Mouse (Mus musculus) forebrain, embryonic 12.5 days (tissue): ENCODE measurements around the gene Tead3. TPM values are rescaled to one million over a fixed set of nuclear protein-coding genes. Genes with fewer than 3 reads are reported as not detected.
A peak's percentile ranks its signal among the peaks of the same experiment; 100 is the strongest.

Experiments used
- ATAC-seq: fragments of 200-750 bp; cut with Nextera tagmentation; 2 replicates; pipeline ENCODE4 v1.8.0; 2017; ENCODE audit warnings: moderate TSS enrichment; ENCODE audit not compliant: low FRiP score
- H3K27ac ChIP-seq: fragments of 300-500 bp; sonication (generic); 2 replicates; pipeline ENCODE4 v1.5.1; 2016; ENCODE audit warnings: mild to moderate bottlenecking
- H3K27me3 ChIP-seq: fragments of 300-500 bp; sonication (generic); 2 replicates; pipeline ENCODE4 v1.6.1; 2016; ENCODE audit warnings: mild to moderate bottlenecking
- H3K36me3 ChIP-seq: fragments of 300-500 bp; sonication (generic); replicated peaks from 2 replicates; pipeline ENCODE4 v1.6.1; 2016; ENCODE audit warnings: mild to moderate bottlenecking
- H3K4me1 ChIP-seq: fragments of 300-500 bp; sonication (generic); 2 replicates; pipeline ENCODE4 v1.6.1; 2016
- H3K4me2 ChIP-seq: fragments of 300-500 bp; sonication (generic); 2 replicates; pipeline ENCODE4 v1.6.1; 2016; ENCODE audit warnings: mild to moderate bottlenecking, moderate library complexity
- H3K4me3 ChIP-seq: fragments of 300-500 bp; sonication (generic); replicated peaks from 2 replicates; pipeline ENCODE4 v1.5.1; 2016; ENCODE audit warnings: mild to moderate bottlenecking
- H3K9ac ChIP-seq: fragments of 300-500 bp; sonication (generic); 2 replicates; pipeline ENCODE4 v1.6.1; 2016; ENCODE audit warnings: mild to moderate bottlenecking
- H3K9me3 ChIP-seq: fragments of 300-500 bp; sonication (generic); 2 replicates; pipeline ENCODE4 v1.6.1; 2016
- WGBS: fragments of 180-500 bp; shearing (Covaris S2); methylation state at CpG from one replicate; pipeline ENCODE4 v1.1.7; 2016; 5-methylcytosine and 5-hydroxymethylcytosine counted together
- polyA plus RNA-seq: library from polyadenylated mRNA; unstranded; fragments of >200 nt; fragmentation: Nextera tagmentation; extraction: Ambion mirVana; gene quantifications from 2 replicates; pipeline ENCODE4 v1.2.1, GENCODE M21; 2016

Tead3 gene
- polyA plus RNA-seq, 1 experiment from 2014 or later: 5.1 TPM

DNA sequence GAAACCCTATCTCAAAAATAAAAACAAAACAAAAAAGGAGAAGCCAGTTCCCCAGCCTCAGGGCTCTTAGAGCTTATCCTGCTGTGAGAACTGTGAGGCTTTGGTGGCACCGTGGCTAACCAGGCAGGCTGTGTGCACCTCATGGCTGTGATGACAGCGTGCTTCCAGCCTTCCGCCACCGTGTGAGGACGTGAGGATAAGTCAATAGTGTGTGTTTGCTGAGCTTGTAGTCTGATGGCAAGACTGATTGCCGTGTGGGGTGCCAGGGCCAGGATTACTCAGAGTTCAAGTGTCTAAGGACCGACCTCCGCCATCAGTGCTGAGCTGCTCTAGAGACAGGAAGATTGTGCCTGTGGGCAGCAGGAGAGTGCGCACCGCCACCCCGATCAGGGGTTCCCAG is 59.9 kb downstream of the Tead3 start:
- 85% methylated on average over 11 of the region's 11 CpGs for WGBS
- no peaks in the 10 kb centered on the region for H3K27me3 ChIP-seq
- H3K36me3 ChIP-seq: no peaks in the 10 kb centered on the region
- no peak overlapping the region for H3K4me2 ChIP-seq
- no peak for ATAC-seq
- peaks cover 18% of the 10 kb centered on the region; the same call in 1 of the 2 replicates for H3K4me1 ChIP-seq
- H3K4me3 ChIP-seq: no peak overlapping the region
- H3K27ac ChIP-seq: no peak overlapping the region
- H3K9ac ChIP-seq: no peak overlapping the region
- H3K9me3 ChIP-seq: no peaks in the 10 kb centered on the region

DNA sequence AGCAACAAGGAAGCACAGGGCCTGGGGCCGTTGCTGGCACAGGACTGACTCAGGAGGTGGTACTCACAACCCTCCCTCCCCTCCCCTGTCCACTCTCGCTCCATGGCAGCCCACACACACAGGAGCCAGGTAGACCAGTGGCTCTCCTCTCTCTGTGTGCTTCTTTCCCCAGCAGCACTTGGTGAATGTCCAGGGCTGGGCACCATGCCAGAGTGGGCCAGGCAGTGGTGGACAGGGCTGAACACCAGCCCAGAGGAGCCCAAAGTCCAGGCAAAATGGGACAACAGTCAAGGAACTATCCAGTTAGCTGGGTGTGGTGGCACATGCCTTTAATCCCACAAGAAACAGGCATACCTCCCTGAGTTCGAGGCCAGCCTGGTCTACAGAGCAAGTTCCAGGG is 60.4 kb downstream of the Tead3 start:
- no peaks in the 10 kb centered on the region for H3K36me3 ChIP-seq
- no peaks in the 10 kb centered on the region for H3K9me3 ChIP-seq
- no peak overlapping the region for H3K9ac ChIP-seq
- no peak overlapping the region for H3K4me3 ChIP-seq
- no peak for ATAC-seq
- H3K27ac ChIP-seq: no peak overlapping the region
- H3K4me2 ChIP-seq: no peak overlapping the region
- no peaks in the 10 kb centered on the region for H3K27me3 ChIP-seq
- WGBS: 70% methylated on average over 3 of the region's 3 CpGs
- H3K4me1 ChIP-seq: peaks cover 15% of the 10 kb centered on the region; the same call in 1 of the 2 replicates

DNA sequence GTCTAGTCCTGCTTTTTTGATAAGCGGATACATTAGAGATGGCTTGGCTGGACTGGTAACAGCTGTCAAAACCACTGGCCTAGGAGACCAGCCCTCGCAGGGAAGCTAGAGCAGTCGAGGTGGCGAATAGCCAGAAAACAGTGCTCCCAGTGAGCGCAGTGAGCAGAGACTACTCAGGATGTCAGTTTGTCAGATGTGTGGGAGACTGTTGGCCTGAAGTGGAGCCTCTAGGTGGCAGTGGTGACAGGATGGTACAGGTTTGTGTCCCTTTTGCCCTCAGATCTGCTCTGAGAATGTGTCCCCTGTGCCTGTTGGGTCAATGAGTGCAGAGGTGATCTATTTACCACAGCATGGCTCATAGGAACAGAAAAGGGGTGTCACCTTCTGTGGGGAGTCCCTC is 62.6 kb downstream of the Tead3 start:
- Histone ChIP-seq H3K36me3 (no peaks in the 10 kb centered on the region), H3K4me1 (peaks cover 9% of the 10 kb centered on the region; the same call in 1 of the 2 replicates), H3K27me3 (no peaks in the 10 kb centered on the region), H3K27ac (0 out of 2 replicates have a peak overlapping the region, but pooled peaks have one; percentile 8), H3K9me3 (no peaks in the 10 kb centered on the region), H3K4me3 (no peak overlapping the region), H3K4me2 (no peak overlapping the region), H3K9ac (no peak overlapping the region)
- no peak for ATAC-seq
- 78% methylated on average over 5 of the region's 5 CpGs for WGBS

DNA sequence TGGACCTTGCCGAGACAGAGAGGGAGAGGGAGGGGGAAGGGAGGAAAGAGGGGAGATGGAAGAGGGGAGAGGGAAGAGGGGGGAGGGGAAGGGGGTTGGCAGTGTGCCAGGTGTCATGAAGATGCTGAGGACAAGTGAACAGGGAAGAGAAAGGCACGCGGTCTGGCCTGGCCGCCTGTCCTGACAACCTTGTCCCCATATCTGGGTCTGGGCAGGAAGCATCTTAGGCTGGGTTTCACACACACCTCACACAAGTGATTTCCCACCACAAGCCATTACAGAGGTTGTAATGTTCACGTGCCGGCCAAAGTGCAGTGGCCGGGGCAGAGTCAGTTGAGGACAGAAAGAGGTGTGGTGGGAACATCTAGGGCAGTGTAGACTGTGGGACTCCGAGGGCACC is 63.0 kb downstream of the Tead3 start:
- Histone ChIP-seq H3K4me1 (peaks cover 9% of the 10 kb centered on the region; the same call in 1 of the 2 replicates), H3K9ac (no peak overlapping the region), H3K27ac (0 out of 2 replicates have a peak overlapping the region, but pooled peaks have one; percentile 8), H3K4me2 (no peak overlapping the region), H3K9me3 (no peaks in the 10 kb centered on the region), H3K27me3 (no peaks in the 10 kb centered on the region), H3K36me3 (no peaks in the 10 kb centered on the region), H3K4me3 (no peak overlapping the region)
- WGBS: 80% methylated on average over 8 of the region's 8 CpGs
- ATAC-seq: no peak

DNA sequence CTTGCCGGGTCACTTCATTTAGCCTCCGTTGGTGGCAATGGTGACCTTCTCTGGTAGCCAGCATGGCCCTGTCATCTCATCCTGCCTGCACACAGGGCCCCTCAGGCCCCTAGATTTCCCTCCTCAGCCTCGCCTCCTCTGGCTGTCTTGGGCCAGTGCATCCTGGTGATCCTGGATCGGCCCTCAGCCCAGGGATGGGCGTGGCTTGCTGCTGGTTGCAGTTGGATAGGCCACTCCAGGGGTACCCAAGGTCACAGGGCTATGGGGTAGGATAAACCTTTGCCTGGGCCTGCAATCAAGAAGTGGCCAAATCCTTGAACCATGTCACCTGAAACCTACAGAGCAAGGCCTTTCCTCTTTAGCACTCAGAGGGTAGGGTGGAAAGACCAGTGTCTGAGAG is 63.7 kb downstream of the Tead3 start:
- Histone ChIP-seq H3K27me3 (no peaks in the 10 kb centered on the region), H3K4me2 (no peak overlapping the region), H3K36me3 (no peaks in the 10 kb centered on the region), H3K4me3 (no peak overlapping the region), H3K9me3 (no peaks in the 10 kb centered on the region), H3K4me1 (peaks cover 9% of the 10 kb centered on the region; the same call in 1 of the 2 replicates), H3K9ac (no peak overlapping the region), H3K27ac (peak overlapping the region; percentile 4)
- WGBS: 38% methylated on average over 5 of the region's 5 CpGs
- no peak for ATAC-seq

DNA sequence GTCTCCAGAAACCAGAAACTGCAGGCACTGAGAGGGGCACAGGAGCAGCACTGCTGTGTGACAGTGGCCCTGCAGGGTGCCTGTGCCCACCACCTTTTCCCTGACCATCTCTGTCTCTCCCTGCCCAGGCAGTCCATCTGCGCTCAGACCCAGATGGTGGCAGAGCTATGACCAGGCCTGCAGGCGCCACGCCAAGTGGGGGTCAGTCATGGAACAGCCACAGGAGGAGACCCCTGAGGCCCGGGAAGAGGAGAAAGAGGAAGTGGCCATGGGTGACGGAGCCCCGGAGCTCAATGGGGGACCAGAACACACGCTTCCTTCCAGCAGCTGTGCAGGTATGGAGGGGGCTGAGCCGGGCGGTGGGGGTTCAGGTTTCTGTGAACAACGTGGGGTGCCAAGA is 64.5 kb downstream of the Tead3 start:
- Histone ChIP-seq H3K36me3 (no peaks in the 10 kb centered on the region), H3K9ac (no peak overlapping the region), H3K4me3 (no peak overlapping the region), H3K9me3 (no peaks in the 10 kb centered on the region), H3K27me3 (no peaks in the 10 kb centered on the region), H3K27ac (no peak overlapping the region), H3K4me2 (no peak overlapping the region), H3K4me1 (peaks cover 11% of the 10 kb centered on the region)
- ATAC-seq: no peak
- WGBS: 88% methylated on average over 10 of the region's 10 CpGs

DNA sequence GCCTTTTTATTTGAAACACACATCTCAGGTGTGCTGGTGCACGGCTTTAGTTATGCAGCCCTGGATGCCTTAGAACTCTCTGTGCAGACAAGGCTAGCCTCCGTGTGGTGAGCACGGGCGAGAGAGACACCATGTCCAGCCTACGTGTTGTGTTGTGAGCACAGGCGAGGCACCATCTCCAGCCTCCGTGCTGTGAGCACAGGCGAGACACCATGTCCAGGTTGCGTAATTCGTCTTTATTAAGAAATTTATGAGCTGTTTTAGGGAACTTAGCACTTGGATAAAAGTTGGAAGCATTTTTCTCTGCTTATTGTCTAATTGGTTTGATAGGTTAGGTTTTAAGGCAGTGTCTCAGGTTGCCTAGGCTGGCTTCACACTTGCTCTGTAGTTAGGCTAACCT is 67.4 kb downstream of the Tead3 start:
- peaks cover 30% of the 10 kb centered on the region for H3K4me1 ChIP-seq
- H3K4me3 ChIP-seq: no peak overlapping the region
- H3K9ac ChIP-seq: no peak overlapping the region
- no peak for ATAC-seq
- WGBS: 91% methylated on average over 10 of the region's 10 CpGs
- no peaks in the 10 kb centered on the region for H3K27me3 ChIP-seq
- no peak overlapping the region for H3K27ac ChIP-seq
- H3K36me3 ChIP-seq: no peaks in the 10 kb centered on the region
- H3K4me2 ChIP-seq: no peak overlapping the region
- H3K9me3 ChIP-seq: no peaks in the 10 kb centered on the region

DNA sequence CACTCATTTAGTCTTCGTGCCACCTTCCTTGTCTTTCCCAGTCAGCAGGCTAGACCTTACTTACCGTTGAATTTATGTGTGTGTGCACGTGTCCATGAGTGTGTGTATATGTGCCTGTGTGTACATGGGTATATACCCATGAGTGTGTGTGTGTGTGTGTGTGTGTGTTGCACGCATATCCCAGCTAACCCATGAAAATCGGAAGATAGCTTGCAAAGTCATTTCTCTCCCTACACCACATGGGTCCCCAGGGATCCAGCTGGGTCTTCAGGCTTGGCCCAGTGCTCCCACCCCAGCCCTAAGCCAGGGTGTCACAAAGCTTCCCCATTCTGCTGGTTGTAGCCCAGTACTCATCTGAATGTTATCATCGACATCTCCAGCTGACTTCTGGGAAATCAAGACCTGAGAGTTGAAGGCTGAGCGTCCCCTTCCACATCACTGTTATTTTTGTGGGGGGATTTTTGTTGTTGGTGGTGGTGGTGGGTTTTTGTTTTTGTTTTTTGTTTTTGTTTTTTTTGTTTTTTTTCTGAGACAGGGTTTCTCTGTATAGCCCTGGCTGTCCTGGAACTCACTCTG is 68.7 kb downstream of the Tead3 start:
- no peaks in the 10 kb centered on the region for H3K36me3 ChIP-seq
- H3K27me3 ChIP-seq: no peaks in the 10 kb centered on the region
- no peak overlapping the region for H3K9ac ChIP-seq
- H3K9me3 ChIP-seq: no peaks in the 10 kb centered on the region
- ATAC-seq: no peak
- WGBS: 94% methylated on average over 7 of the region's 7 CpGs
- H3K27ac ChIP-seq: no peak overlapping the region
- H3K4me2 ChIP-seq: no peak overlapping the region
- H3K4me3 ChIP-seq: no peak overlapping the region
- peaks cover 26% of the 10 kb centered on the region for H3K4me1 ChIP-seq

Other genes starting within 250 kb of the Tead3 start
- 6.9 and 7.0 TPM in 2 replicates for gene Scube3, start 208.7 kb downstream of the Tead3 start, polyA plus RNA-seq
- gene Zfp523, start 173.7 kb downstream of the Tead3 start, polyA plus RNA-seq: 43.6 and 44.7 TPM in 2 replicates
- gene Def6, start 143.0 kb downstream of the Tead3 start, polyA plus RNA-seq: 2.8 and 4.4 TPM in 2 replicates
- 1.4 and 1.6 TPM in 2 replicates for gene Ppard, start 118.1 kb downstream of the Tead3 start, polyA plus RNA-seq
- gene Fance, start 37.3 kb downstream of the Tead3 start, polyA plus RNA-seq: 25.9 and 26.0 TPM in 2 replicates
- gene Rpl10a, start 22.3 kb downstream of the Tead3 start, polyA plus RNA-seq: 370 and 384 TPM in 2 replicates
- gene Tulp1, start 14.4 kb upstream of the Tead3 start, polyA plus RNA-seq: 3.5 and 4.0 TPM in 2 replicates
- gene Fkbp5, start 166.7 kb upstream of the Tead3 start, polyA plus RNA-seq: 34.9 and 37.4 TPM in 2 replicates
- not detected in 2 replicates for gene Armc12, start 180.0 kb upstream of the Tead3 start, polyA plus RNA-seq
- gene Clpsl2, start 198.6 kb upstream of the Tead3 start, polyA plus RNA-seq: not detected in 2 replicates
- gene Clps, start 209.9 kb upstream of the Tead3 start, polyA plus RNA-seq: not detected in 2 replicates
- gene Lhfpl5, start 224.8 kb upstream of the Tead3 start, polyA plus RNA-seq: 1.3 and 1.5 TPM in 2 replicates